Mouse (Mus musculus) intestine, postnatal 0 days (tissue): ENCODE measurements around the gene Slc25a22. TPM values are rescaled to one million over a fixed set of nuclear protein-coding genes. Genes with fewer than 3 reads are reported as not detected.
A peak's percentile ranks its signal among the peaks of the same experiment; 100 is the strongest.

Experiments used
- ATAC-seq: fragments of 200-750 bp; cut with Nextera tagmentation; 2 replicates; pipeline ENCODE4 v1.8.0; 2017; ENCODE audit warnings: mild to moderate bottlenecking, moderate TSS enrichment, moderate library complexity
- H3K27ac ChIP-seq: fragments of 300-500 bp; sonication (generic); 2 replicates; pipeline ENCODE4 v1.5.1; 2014; ENCODE audit warnings: mild to moderate bottlenecking, low read depth, low read length, moderate library complexity
- H3K27me3 ChIP-seq: fragments of 300-500 bp; sonication (generic); replicated peaks from 2 replicates; pipeline ENCODE4 v1.6.1; 2014; ENCODE audit warnings: low read length, mixed read lengths; ENCODE audit not compliant: control insufficient read depth, insufficient read depth
- H3K36me3 ChIP-seq: fragments of 300-500 bp; sonication (generic); 2 replicates; pipeline ENCODE4 v1.6.1; 2014; ENCODE audit warnings: mild to moderate bottlenecking, moderate library complexity; ENCODE audit not compliant: control insufficient read depth, insufficient read depth
- H3K4me1 ChIP-seq: fragments of 300-500 bp; sonication (generic); replicated peaks from 2 replicates; pipeline ENCODE4 v1.6.1; 2014; ENCODE audit warnings: antibody characterized with exemption, low read length, mixed read lengths; ENCODE audit not compliant: control insufficient read depth, insufficient read depth
- H3K4me2 ChIP-seq: fragments of 300-500 bp; sonication (generic); replicated peaks from 2 replicates; pipeline ENCODE4 v1.6.1; 2014; ENCODE audit warnings: low read depth, mild to moderate bottlenecking, moderate library complexity
- H3K4me3 ChIP-seq: fragments of 300-500 bp; sonication (generic); 2 replicates; pipeline ENCODE4 v1.5.1; 2014; ENCODE audit warnings: low read depth, low read length
- H3K9ac ChIP-seq: fragments of 300-500 bp; sonication (generic); 2 replicates; pipeline ENCODE4 v1.6.1; 2014; ENCODE audit warnings: mild to moderate bottlenecking, low read depth, low read length
- H3K9me3 ChIP-seq: fragments of 300-500 bp; sonication (generic); 2 replicates; pipeline ENCODE4 v1.6.1; 2016; ENCODE audit warnings: mixed run types; ENCODE audit not compliant: control insufficient read depth
- CTCF ChIP-seq: sonication (generic); IDR thresholded peaks from 2 replicates; pipeline ENCODE4 v1.5.1; 2016; ENCODE audit warnings: low read depth, mild to moderate bottlenecking, control low read depth, antibody characterized with exemption, moderate library complexity
- WGBS: fragments of 180-500 bp; shearing (Covaris S2); extraction: QIAGEN DNeasy Blood & Tissue Kit; methylation state at CpG from one replicate; pipeline ENCODE4 v1.1.7; 2014; 5-methylcytosine and 5-hydroxymethylcytosine counted together
- polyA plus RNA-seq: library from polyadenylated mRNA; unstranded; fragments of >200 nt; fragmentation: Nextera tagmentation; extraction: Ambion mirVana; gene quantifications from 2 replicates; pipeline ENCODE4 v1.2.1, GENCODE M21; 2015

Slc25a22 gene
- polyA plus RNA-seq, 1 experiment from 2014 or later = 67.7 TPM

DNA sequence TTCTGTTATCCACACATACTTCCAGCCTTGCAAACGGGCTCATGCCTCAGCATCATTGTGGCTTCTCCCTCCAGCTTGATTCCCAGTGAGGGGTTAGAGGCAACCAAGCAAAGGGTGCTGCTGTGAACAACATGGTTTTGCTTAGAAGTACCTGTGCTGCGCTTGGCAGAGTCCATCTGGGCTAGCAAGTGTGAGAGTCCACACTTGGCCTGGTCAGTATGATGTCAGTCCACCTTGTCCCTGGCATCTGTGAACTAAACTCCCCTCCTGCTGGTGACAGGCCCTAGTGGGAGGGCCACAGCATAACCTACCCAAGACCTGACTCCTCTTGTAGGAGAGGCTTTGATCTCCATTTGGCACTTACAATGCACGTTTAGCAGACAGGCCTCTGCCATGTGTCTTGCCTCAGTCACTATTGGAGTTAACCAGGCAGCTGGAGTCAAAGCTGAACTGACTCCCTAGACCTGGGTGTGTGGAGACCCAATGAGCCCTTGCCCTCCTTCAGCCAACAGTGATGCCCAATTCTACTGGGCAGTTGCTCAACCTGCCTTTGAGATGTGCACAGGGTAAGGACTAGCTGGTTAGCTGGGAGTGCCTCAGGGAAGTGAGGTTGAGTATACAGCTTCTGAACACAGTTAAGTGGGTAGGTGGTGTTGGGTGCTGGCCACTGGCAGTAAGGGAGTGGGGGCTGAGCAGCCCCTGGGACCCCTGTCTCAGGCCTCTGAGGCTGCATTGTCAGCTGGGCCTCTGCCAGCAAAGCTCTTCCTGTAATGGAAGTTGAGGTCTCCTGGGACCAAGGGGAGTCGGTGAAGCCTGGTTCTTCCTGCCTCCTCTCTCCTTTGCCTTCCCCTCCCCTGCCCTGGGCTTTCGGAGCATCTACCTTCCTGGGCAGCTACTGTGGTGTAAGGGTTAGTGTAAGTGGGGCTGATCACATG, 46.8 kb upstream of the Slc25a22 start:
- peaks cover 18% of the 10 kb centered on the region; the same call in 1 of the 2 replicates for H3K27me3 ChIP-seq
- 85% methylated on average over 5 of the region's 5 CpGs for WGBS
- peaks cover 3% of the 10 kb centered on the region; the same call in 1 of the 2 replicates for H3K36me3 ChIP-seq
- TF ChIP-seq CTCF = no peak
- no peaks in the 10 kb centered on the region; the same call in 1 of the 2 replicates for H3K4me1 ChIP-seq
- no peak overlapping the region for H3K4me2 ChIP-seq
- no peak overlapping the region for H3K27ac ChIP-seq
- no peak for ATAC-seq
- H3K9me3 ChIP-seq = no peaks in the 10 kb centered on the region
- H3K4me3 ChIP-seq = no peak overlapping the region
- H3K9ac ChIP-seq = no peak overlapping the region

DNA sequence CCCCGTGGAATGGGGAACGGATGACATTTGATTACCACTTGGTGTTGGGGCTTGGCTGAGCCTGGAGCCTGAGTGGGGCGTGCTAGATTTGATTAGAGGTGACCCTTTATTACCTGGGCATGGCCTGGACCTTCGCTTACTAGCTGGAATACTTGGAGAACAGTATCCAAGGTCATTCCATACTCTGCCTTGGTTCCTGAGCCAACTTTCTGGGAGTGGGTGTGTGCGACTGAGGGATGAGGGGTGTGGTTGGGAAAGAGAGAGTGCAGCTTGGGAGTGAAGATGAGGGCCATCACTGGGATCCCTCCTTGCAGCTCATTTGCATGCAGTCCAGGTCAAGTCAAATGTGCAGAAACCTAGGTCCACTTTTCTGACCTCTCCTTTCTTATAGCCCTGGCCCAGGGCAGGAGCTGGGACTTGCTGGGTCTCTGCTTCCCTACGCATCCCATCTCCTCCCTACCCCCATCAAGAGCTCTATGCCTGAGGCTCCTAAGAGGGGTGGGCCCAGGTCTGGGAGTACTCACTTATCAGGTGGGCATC, 45.5 kb upstream of the Slc25a22 start:
- Histone ChIP-seq H3K9ac (no peak overlapping the region), H3K4me3 (no peak overlapping the region), H3K27me3 (peaks cover 18% of the 10 kb centered on the region; the same call in 1 of the 2 replicates), H3K9me3 (no peaks in the 10 kb centered on the region), H3K4me1 (no peaks in the 10 kb centered on the region; the same call in 1 of the 2 replicates), H3K36me3 (peaks cover 3% of the 10 kb centered on the region; the same call in 1 of the 2 replicates), H3K27ac (no peak overlapping the region), H3K4me2 (no peak overlapping the region)
- no peak for TF ChIP-seq CTCF
- WGBS = 75% methylated on average over 6 of the region's 6 CpGs
- ATAC-seq = no peak

DNA sequence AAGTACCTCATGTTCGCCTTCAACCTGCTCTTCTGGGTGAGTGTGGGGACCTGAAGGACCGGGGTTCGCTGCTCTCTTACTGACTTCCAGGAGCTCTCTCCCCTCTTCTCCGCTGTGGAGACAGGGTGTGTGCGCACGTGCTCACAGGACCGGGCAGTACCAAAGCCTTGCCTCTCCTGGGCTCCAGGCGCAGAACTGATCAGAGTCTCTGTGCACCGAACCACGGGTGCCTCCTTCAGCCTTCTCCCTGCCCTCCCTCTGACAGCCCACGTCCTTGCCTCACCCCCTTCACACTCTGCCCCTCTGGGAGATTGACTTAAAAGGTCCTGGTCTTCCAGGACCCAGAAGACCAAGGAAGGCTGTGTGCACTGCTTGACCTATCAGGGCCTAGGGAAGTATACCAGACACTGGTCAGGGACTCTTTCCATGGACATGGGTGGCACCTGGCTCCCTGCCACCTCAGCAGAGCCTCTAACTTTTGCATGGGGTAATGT, 44.9 kb upstream of the Slc25a22 start:
- no peak overlapping the region for H3K27ac ChIP-seq
- no peak for ATAC-seq
- peaks cover 3% of the 10 kb centered on the region; the same call in 1 of the 2 replicates for H3K36me3 ChIP-seq
- WGBS = 13% methylated on average over 11 of the region's 11 CpGs
- H3K4me2 ChIP-seq = peak overlapping the region; percentile 89
- H3K4me1 ChIP-seq = no peaks in the 10 kb centered on the region; the same call in 1 of the 2 replicates
- H3K9ac ChIP-seq = no peak overlapping the region
- peak overlapping the region; percentile 48 for H3K4me3 ChIP-seq
- H3K9me3 ChIP-seq = no peaks in the 10 kb centered on the region
- TF ChIP-seq CTCF = no peak
- peaks cover 18% of the 10 kb centered on the region; the same call in 1 of the 2 replicates for H3K27me3 ChIP-seq

DNA sequence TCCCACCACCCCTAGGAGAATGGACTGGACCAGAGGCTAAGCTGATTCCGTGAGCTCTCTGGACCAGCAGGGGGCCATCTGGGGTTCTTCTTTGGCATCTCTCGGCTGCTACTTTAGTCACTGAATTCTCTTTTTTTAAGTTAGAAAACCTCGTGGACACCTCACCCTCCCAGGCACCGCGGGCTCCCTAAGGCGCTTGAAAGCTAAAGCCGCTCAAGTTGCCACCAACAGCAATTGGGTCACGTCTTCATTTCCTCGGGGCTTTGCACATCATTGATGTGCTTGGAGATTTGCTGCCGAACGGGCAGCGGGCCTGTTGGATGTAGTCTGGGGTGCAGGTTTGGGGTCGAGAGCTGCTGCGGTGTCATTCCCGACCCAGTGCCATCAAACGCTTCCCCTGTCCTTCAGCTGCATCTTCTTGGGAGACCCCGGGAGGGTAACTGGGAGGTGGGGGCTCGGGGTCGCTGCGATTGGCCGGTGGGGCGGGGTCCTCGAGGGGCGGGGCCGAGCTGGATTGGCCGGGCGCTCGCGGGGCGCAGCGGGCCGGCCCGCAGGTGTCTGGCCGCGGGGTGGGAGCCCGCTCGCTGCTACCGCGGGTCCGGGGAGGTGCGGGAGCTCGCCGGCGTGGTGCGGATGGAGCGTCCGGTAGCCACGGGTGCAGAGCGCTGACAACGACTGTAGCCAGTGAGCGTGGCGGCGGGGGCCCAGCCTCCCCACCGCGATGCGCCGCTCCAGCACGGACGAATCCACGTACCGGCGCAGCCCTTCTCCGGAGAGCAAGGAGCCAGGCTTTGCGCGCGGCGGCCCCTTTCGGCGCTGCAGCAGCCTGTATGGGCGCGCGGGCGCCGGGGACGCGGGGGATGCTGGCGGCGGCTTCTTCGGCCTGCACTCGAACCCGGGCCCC, 44.1 kb upstream of the Slc25a22 start:
- Histone ChIP-seq H3K27me3 (peaks cover 18% of the 10 kb centered on the region; the same call in 1 of the 2 replicates), H3K9ac (peak overlapping the region; percentile 31; the same call in 1 of the 2 replicates), H3K36me3 (no peaks in the 10 kb centered on the region), H3K9me3 (no peaks in the 10 kb centered on the region), H3K27ac (no peak overlapping the region), H3K4me1 (no peaks in the 10 kb centered on the region; the same call in 1 of the 2 replicates), H3K4me2 (peak overlapping the region; percentile 89), H3K4me3 (peak overlapping the region; percentile 48)
- ATAC-seq = no peak
- peak; percentile 64 for TF ChIP-seq CTCF
- WGBS = 1% methylated on average over 72 of the region's 81 CpGs

DNA sequence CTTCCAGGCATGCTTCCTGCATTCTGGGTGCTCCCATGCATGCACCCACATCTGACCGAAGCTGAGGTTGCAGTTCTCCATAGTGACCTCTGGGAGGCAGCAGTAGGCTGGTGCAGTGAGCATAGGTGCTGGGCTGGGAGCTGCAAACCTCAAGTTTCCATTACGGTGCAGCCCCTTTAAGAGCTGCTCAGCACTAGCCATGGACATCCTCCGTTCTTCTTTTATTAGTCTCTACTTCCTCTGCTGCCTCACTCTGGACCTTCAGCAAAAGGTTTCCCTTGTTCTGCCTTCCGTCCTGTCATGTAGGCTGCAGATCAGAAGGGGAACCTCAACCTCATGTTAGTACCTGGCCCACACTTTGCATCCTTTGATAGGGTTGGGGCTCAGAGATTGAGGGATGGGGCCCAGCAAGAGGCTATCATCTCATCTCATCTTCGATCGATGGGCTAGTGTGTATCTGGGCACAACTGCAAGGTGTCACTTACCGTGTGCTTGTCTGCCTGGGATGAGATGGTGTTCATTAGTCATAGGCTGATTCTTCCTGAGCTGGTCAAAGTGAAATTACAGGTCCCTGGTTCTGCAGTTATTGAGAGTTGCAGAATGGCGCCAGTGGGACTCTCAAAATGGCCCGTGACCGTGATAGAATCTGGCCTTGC, 43.3 kb upstream of the Slc25a22 start:
- WGBS = 9% methylated on average over 10 of the region's 10 CpGs
- Histone ChIP-seq H3K4me1 (peaks cover 3% of the 10 kb centered on the region; the same call in 1 of the 2 replicates), H3K9me3 (no peaks in the 10 kb centered on the region), H3K36me3 (no peaks in the 10 kb centered on the region), H3K4me2 (peak overlapping the region; percentile 89), H3K27me3 (peaks cover 18% of the 10 kb centered on the region; the same call in 1 of the 2 replicates), H3K27ac (no peak overlapping the region), H3K4me3 (peak overlapping the region; percentile 48), H3K9ac (no peak overlapping the region)
- peak; percentile 97 for TF ChIP-seq CTCF
- peak; percentile 54 for ATAC-seq
